Mouse (Mus musculus) embryonic facial prominence, embryonic 13.5 days (tissue): ENCODE data around the gene 4930523C07Rik. TPM values are rescaled to one million over a fixed set of nuclear protein-coding genes. Genes with fewer than 3 reads are reported as not detected.

ENCODE experiments used
- ATAC-seq: fragments of 200-750 bp; cut with Nextera tagmentation; 2 replicates; pipeline ENCODE4 v1.8.0; 2017; ENCODE audit warnings: low read depth; ENCODE audit not compliant: insufficient number of reproducible peaks, insufficient read depth, low FRiP score, low TSS enrichment
- H3K27ac ChIP-seq: fragments of 300-500 bp; sonication (generic); 2 replicates; pipeline ENCODE4 v1.5.1; 2015; ENCODE audit warnings: moderate library complexity, mild to moderate bottlenecking, inconsistent platforms
- H3K27me3 ChIP-seq: fragments of 300-500 bp; sonication (generic); 2 replicates; pipeline ENCODE4 v1.6.1; 2015; ENCODE audit warnings: mild to moderate bottlenecking, inconsistent platforms
- H3K36me3 ChIP-seq: fragments of 300-500 bp; sonication (generic); 2 replicates; pipeline ENCODE4 v1.6.1; 2015; ENCODE audit warnings: mild to moderate bottlenecking, inconsistent platforms
- H3K4me1 ChIP-seq: fragments of 300-500 bp; sonication (generic); 2 replicates; pipeline ENCODE4 v1.6.1; 2015; ENCODE audit warnings: inconsistent platforms
- H3K4me2 ChIP-seq: fragments of 300-500 bp; sonication (generic); 2 replicates; pipeline ENCODE4 v1.6.1; 2015; ENCODE audit warnings: moderate library complexity, mild to moderate bottlenecking, inconsistent platforms
- H3K4me3 ChIP-seq: fragments of 300-500 bp; sonication (generic); 2 replicates; pipeline ENCODE4 v1.5.1; 2015; ENCODE audit warnings: mild to moderate bottlenecking, inconsistent platforms
- H3K9ac ChIP-seq: fragments of 300-500 bp; sonication (generic); 2 replicates; pipeline ENCODE4 v1.6.1; 2015; ENCODE audit warnings: mild to moderate bottlenecking, inconsistent platforms
- H3K9me3 ChIP-seq: fragments of 300-500 bp; sonication (generic); 2 replicates; pipeline ENCODE4 v1.6.1; 2016; ENCODE audit warnings: inconsistent platforms
- WGBS: fragments of 180-500 bp; shearing (Covaris S2); methylation state at CpG from one replicate; pipeline ENCODE4 v1.1.7; 2015; ENCODE audit warnings: mixed read lengths; 5-methylcytosine and 5-hydroxymethylcytosine counted together
- polyA plus RNA-seq: library from polyadenylated mRNA; unstranded; fragments of >200 nt; fragmentation: Nextera tagmentation; extraction: Ambion mirVana; gene quantifications from 2 replicates; pipeline ENCODE4 v1.2.1, GENCODE M21; 2015

4930523C07Rik gene
- polyA plus RNA-seq, 1 experiment from 2014 or later: 11.5 TPM

DNA sequence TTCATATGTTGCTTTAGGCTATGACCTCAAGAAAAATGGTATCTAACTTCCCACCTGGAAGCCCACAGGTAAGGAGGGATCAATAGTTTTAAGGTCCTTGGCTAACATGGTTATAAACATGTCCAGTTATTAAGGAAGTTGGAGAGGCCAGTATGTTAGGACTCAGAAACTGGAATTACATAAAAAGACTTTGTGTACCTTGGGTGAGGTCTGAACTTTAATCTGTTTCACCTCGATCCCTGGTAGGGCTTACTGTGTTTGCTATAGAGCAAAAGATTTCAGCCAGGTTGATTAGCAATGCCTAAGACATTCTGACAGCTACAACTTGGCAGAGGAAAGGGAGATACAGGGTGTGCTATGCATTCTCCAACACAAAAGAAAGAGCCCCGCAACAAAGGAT, 79.8 kb downstream of the 4930523C07Rik start:
- H3K9ac ChIP-seq: no peak overlapping the region
- H3K4me3 ChIP-seq: no peak overlapping the region
- ATAC-seq: no peak
- H3K36me3 ChIP-seq: no peaks in the 10 kb centered on the region
- H3K9me3 ChIP-seq: no peaks in the 10 kb centered on the region
- H3K4me2 ChIP-seq: no peak overlapping the region
- H3K4me1 ChIP-seq: no peaks in the 10 kb centered on the region
- no peak overlapping the region for H3K27ac ChIP-seq
- 81% methylated on average over 2 of the region's 2 CpGs for WGBS
- peaks cover 5% of the 10 kb centered on the region; the same call in 1 of the 2 replicates for H3K27me3 ChIP-seq

Other genes starting within 250 kb of the 4930523C07Rik start
- gene Tnn, start 109.2 kb downstream of the 4930523C07Rik start, polyA plus RNA-seq: 7.8 and 14.1 TPM in 2 replicates
- gene Mrps14, start 150.8 kb downstream of the 4930523C07Rik start, polyA plus RNA-seq: 252 and 254 TPM in 2 replicates
- gene Cacybp, start 168.5 kb downstream of the 4930523C07Rik start, polyA plus RNA-seq: 223 and 260 TPM in 2 replicates